Mouse (Mus musculus): ENCODE data around the gene Ttc7.

The Ttc7 gene

GRCm38 (mm10) chr17:87282706-87283053, at the start of gene Ttc7:
TSS of gene Ttc7 (plus strand) at chr17:87282886.
- in situ Hi-C loops (cut with MboI, MseI): no loop called here

GRCm38 (mm10) chr17:87235019-87235418, 47.7 kb upstream of the Ttc7 start:
- in situ Hi-C loops (cut with MboI, MseI): loop anchor here (5.0 kb wide), 1 partner anchor 58 kb away; no protein-coding TSS in a partner anchor

DNA sequence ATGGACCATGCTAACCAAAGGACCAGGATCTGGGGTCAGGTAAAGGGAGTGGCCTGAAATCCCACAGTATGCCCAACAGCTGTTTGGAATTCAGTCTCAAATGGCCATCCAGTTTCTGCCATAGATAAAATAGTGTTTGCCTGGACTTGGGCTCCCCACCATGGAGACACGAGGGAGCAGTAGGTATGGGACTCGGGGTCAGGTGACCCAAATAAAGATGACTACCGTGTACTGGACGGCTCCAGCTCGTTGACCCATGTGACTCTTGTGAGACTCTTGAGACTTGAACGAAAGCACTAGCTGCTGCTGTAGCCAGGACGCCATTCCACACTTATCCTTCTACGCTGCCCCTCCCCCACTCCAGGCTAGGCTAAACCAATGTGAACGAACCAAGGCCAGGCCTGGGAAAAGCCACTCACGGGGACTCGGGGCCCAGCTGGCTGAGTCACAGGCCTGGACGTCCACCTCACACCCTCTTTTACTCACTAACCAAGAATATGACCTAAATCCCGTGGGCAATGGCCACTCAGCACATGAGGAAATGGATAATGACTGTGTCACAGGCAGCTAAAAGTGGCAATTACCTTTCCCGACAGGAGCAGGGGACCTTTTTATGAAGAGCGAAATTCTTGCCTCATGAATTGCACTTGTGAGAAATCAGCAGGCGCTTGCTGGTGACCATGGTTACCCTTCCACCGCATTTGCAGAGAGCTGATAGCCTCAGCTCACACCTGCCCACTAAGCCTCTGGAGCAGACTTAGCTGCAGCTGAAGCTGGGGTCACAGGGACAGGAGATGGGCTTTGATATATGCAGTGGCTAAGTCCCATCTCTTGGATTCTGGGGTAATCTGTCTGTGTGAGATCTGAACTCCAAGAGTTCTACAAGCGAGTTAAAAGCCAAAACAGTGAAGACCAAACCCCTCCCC, 45.7 kb upstream of the Ttc7 start:
- in situ Hi-C loops (cut with MboI, MseI): loop anchor here (5.0 kb wide), 1 partner anchor 60 kb away; no protein-coding TSS in a partner anchor

DNA sequence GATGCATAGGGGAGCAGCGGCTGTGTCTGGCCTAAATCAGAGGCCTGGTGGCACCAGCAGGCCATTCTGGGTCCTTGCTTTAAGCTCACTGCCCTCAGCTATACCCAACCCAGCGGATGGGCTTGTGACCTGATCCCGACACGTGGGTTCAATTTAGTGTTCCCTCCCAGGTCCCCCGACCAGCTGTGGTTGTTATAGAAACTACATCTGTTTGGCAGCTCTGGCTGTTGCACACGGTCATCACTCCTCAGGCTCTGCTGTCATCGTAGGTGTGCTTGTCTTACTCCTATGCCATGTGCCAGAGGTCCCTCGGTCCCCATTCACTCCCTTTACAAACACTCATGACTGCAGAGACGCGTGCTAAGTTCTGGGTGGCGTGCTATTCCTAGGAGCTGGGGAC, 44.9 kb upstream of the Ttc7 start:
- in situ Hi-C loops (cut with MboI, MseI): loop anchor here (5.0 kb wide), 1 partner anchor 61 kb away; no protein-coding TSS in a partner anchor

- in situ Hi-C loops (cut with MboI, MseI): loop anchor here (5.0 kb wide), 1 partner anchor 194 kb away; no protein-coding TSS in a partner anchor
Measured at GRCm38 (mm10) chr17:87246103-87246502, 36.6 kb upstream of the Ttc7 start.

- in situ Hi-C loops (cut with MboI, MseI): loop anchor here (5.0 kb wide), 1 partner anchor 337 kb away; the partner anchor contains the start of gene Tmem247
Measured at GRCm38 (mm10) chr17:87254384-87254783, 28.3 kb upstream of the Ttc7 start.

DNA sequence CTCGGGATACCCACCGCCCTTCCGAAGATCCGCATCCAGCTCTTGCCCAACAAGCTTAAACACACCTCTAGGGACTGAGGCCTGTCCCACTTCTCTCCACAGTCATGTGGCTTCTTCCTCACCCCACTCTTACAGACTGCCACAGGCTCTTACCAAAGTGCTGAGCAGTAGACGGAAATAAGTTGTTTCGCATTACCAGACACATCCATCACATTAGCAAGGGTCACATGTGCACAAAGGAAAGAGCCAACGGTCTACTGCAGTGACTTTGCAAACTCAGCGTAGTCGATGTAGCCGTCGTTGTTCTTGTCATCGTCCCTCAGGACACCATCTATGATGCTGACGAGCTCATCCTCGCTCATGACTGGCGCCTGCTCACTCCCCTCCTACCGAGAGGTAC, 27.0 kb upstream of the Ttc7 start:
- in situ Hi-C loops (cut with MboI, MseI): no loop called here

DNA sequence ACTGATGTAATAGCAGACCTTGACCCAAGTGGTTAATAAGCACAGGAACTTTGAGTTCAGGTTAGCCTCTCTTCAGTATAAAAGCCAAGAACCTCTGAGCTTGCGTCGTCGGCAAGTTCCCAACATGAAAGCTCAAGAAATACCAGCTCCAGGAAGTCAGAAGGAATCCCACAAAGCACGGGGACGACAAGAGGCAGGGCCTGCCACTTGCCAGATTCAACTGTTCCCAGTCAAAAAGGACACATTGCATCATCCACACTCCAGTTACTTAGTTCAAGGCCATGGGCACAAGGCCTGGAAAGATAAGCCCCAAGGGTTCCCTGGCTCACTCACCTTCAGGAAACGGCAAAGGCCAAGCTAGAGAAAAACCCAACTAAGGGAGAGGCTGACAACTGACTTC, 19.3 kb upstream of the Ttc7 start:
- in situ Hi-C loops (cut with MboI, MseI): no loop called here

DNA sequence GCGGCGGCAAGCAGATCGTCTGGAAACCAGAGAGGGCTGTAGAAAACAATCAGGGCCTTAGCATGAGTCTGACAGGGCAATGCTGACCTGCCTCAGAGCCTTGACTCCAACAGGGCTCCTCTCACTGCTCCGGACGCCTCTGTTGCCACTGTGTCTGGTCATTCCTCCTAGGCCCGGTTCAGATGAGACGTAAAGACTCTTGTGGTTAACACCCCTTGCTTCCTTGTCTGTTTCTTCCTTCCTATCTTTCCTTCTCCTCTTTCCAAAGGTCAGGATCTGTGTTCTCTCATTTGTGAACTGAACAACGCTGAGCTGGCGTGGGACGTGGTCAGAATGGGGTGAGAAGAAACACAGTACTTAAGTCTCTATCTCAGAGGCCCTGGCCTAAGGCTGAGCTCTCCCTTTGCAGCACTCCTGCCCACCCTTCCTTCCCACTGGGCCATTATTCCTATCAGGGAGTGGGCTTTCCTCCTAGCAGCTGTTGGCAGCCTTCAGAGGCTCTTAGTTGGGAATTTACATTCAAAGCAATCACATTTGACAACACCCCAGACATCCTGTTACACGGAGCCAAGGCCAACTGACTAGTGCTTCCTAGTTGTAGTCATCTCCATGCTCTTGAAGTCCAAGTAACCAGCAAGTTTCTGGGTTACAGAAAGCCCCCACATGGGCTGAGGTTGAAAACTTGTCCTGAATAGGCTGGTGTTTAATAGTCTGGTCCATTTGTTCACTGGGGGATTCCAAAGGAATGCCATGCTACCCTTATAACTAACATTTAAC, 18.4 kb upstream of the Ttc7 start:
- in situ Hi-C loops (cut with MboI, MseI): no loop called here

- in situ Hi-C loops (cut with MboI, MseI): no loop called here
Measured at GRCm38 (mm10) chr17:87264927-87265791, 17.5 kb upstream of the Ttc7 start.

DNA sequence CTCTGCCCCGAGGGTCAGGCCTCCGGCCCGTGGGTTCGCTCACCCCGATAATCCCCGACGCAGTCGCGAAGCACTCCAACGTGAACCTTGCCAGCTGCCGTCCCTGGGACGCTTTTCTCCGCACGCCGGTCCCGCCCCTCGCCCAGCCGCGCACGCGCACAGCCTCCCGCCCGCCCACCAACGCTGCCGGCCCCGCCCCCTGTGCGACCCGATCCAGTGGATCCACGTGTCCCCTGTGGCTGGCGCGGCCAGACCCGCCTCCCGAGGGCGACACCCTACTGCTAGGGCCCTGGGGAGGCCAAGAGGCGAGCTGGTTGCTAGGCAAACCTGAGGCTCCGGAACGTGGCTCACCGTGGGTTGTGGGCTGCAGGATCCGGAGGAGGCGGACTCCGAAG, 16.9 kb upstream of the Ttc7 start, which contains the start of gene Mcfd2:
Mcfd2 (minus strand) TSS at position 144 of the 395 bp plus-strand sequence.
- in situ Hi-C loops (cut with MboI, MseI): no loop called here

GRCm38 (mm10) chr17:87269454-87269853, 13.2 kb upstream of the Ttc7 start:
- in situ Hi-C loops (cut with MboI, MseI): no loop called here

DNA sequence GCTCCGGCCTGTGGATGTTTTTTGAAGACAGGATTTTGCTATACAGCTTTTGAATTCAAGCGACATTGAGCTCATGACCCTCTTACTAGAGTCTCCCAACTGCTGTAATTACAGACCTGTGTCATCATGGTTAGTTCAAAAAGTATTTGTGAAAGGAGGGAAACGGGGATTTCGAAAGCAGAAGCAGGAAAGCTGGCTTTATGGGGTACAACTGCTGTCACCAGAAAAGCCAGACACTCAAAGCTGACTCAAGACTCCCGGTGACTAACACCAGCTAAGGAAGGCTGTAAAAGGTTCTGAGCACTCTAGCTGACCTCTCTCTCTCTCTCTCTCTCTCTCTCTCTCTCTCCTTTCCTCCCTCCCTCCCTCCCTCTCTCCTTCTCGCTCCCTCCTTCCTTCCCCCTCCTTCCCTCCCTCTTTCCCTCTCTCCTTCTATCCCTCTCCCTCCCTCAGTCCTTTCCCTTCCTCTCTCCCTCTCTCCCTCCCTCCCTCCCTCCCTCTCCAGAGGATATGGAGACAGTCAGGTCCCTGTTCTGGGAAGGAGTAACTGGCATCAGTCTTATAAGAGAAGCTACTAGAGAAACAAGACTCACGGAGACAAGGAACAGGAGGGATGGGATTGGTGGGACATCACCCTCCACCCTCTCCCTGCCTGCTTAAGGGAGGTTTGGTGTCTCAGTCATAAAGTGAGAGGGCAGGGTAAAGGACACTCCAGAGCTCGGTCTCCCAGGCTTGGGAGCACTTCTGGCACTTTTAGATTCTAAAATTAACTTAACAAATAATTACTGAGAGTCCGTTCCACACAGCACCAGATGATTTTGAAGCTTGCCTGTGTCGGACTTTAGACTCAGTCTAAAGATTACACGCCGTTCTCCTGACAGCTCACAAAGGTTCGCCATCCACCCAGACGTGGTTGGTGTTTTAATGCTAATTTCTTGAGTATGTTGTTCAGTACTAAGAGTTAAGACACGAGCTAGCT, 7.0 kb upstream of the Ttc7 start:
- in situ Hi-C loops (cut with MboI, MseI): no loop called here

DNA sequence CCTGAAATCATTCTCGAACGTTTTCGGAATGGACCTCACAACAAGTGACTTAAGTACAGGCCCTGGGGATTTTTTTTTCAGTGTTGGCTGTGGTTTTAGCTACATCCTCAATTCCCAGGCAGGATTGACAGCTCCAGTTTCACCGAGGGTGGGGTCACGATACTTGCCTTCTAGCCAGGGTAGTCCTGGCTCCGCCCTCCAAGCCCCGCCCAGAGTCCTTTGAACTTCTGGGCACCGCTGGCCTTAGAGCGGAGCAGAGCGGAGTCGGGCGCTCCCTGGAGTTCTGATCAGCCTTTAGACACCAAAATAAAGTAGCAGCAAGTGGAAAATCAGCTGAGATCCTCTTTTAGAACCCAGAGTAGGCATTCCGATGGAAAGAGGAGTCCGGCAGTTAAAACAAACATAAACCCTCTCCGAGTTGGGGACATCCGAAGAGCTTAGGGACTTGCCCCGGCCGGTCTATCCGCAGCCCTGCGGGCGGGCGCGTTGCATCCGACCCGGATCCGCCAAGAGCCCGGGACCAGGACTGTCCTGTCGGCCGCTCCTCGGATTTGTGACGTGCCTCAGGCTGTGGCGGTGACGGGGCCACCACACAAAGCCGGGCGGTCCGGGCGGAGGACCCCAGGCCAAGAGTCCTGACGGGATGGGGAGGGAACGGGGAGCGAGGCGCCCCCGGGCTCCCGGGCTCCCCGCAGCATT, 530 bp upstream of the Ttc7 start:
- in situ Hi-C loops (cut with MboI, MseI): no loop called here

DNA sequence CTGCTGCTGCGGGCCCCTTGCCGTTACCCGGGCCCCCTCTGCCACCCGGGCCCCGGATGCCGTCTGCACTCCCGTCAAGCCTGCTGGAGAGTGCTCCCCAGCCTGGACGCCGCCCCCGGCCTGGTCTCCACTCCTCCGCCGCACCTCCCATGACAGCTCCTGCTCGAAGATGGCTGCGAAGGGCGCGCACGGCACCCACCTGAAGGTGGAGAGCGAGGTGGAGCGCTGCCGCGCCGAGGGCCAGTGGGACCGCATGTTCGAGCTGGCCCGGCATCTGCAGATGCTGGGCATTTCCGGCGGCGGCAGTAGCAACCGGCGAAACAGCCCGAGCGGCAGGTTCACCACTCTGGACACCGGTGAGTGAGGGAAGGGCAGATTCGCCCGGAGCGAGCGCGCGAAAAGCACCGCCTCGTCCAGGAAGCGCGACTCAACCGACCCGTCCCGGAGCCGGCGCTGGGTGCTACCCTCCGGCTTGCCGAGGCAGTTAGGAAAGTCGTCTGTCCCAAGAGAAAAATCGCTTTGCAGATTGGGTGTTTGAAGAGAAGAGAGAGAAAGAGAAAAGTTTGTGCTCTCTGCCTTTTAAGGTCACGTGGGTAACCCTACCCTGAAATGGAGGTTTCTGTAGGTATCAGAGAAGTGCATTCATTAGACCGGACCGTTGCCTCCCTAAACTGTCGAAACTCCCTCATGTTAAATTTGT, 519 bp downstream of the Ttc7 start:
- in situ Hi-C loops (cut with MboI, MseI): no loop called here

- in situ Hi-C loops (cut with MboI, MseI): no loop called here
Measured at GRCm38 (mm10) chr17:87283755-87284481, 1.2 kb downstream of the Ttc7 start.

GRCm38 (mm10) chr17:87284482-87285040, 1.9 kb downstream of the Ttc7 start:
- in situ Hi-C loops (cut with MboI, MseI): no loop called here
